Mouse (Mus musculus): ENCODE data around the gene Blcap. TPM values are rescaled to one million over a fixed set of nuclear protein-coding genes. Genes with fewer than 3 reads are reported as not detected.

Blcap gene
- polyA plus RNA-seq, 1 experiment from 2014 or later, result 38.3 TPM

- 63% methylated on average over 5 of the region's 5 CpGs for WGBS
- peaks cover 52% of the 10 kb centered on the region for H3K4me1 ChIP-seq
- no peaks in the 10 kb centered on the region for H3K27me3 ChIP-seq (ENCODE audit: insufficient read depth, poor library complexity, severe bottlenecking)
- H3K4me3 ChIP-seq, result no peak overlapping the region
- peaks cover 48% of the 10 kb centered on the region for H3K36me3 ChIP-seq
- peak overlapping the region; percentile 33; the same call in 1 of the 2 replicates for H3K27ac ChIP-seq
- peaks cover 20% of the 10 kb centered on the region for H3K9me3 ChIP-seq
- no peak for DNase-seq (ENCODE audit: low spot score)
Observed at GRCm38 (mm10) chr2:157556074-157556698, 14.9 kb downstream of the Blcap start.

- Histone ChIP-seq H3K27ac (no peak overlapping the region), H3K36me3 (peaks cover 31% of the 10 kb centered on the region), H3K9me3 (no peaks in the 10 kb centered on the region), H3K4me3 (no peak overlapping the region), H3K4me1 (peaks cover 62% of the 10 kb centered on the region), H3K27me3 (ENCODE audit: insufficient read depth, poor library complexity, severe bottlenecking) (no peaks in the 10 kb centered on the region)
- WGBS, result 79% methylated on average over 10 of the region's 10 CpGs
- DNase-seq (ENCODE audit: low spot score), result no peak
Observed at GRCm38 (mm10) chr2:157552158-157552886, 18.8 kb downstream of the Blcap start.

GRCm38 (mm10) chr2:157550292-157550691, 20.8 kb downstream of the Blcap start:
- Histone ChIP-seq H3K9me3 (no peaks in the 10 kb centered on the region), H3K4me1 (peaks cover 46% of the 10 kb centered on the region), H3K36me3 (peaks cover 23% of the 10 kb centered on the region), H3K4me3 (no peak overlapping the region), H3K27me3 (ENCODE audit: insufficient read depth, poor library complexity, severe bottlenecking) (no peaks in the 10 kb centered on the region), H3K27ac (no peak overlapping the region)
- 81% methylated on average over 4 of the region's 4 CpGs for WGBS
- no peak for DNase-seq (ENCODE audit: low spot score)

- Histone ChIP-seq H3K36me3 (peaks cover 41% of the 10 kb centered on the region), H3K27ac (no peak overlapping the region), H3K4me1 (peaks cover 12% of the 10 kb centered on the region; the same call in 1 of the 2 replicates), H3K9me3 (no peaks in the 10 kb centered on the region), H3K4me3 (no peak overlapping the region), H3K27me3 (ENCODE audit: insufficient read depth, poor library complexity, severe bottlenecking) (no peaks in the 10 kb centered on the region)
- no peak for DNase-seq (ENCODE audit: low spot score)
Observed at GRCm38 (mm10) chr2:157546686-157547085, 24.4 kb downstream of the Blcap start.

- Histone ChIP-seq H3K9me3 (no peaks in the 10 kb centered on the region), H3K36me3 (peaks cover 40% of the 10 kb centered on the region), H3K27me3 (ENCODE audit: insufficient read depth, poor library complexity, severe bottlenecking) (no peaks in the 10 kb centered on the region), H3K4me1 (peaks cover 14% of the 10 kb centered on the region), H3K4me3 (no peak overlapping the region), H3K27ac (no peak overlapping the region)
- DNase-seq (ENCODE audit: low spot score), result no peak
- WGBS, result 83% methylated on average over 9 of the region's 9 CpGs
Observed at GRCm38 (mm10) chr2:157544333-157544888, 26.7 kb downstream of the Blcap start.

- H3K4me3 ChIP-seq, result no peak overlapping the region
- no peaks in the 10 kb centered on the region for H3K27me3 ChIP-seq (ENCODE audit: insufficient read depth, poor library complexity, severe bottlenecking)
- no peak for DNase-seq (ENCODE audit: low spot score)
- H3K4me1 ChIP-seq, result peaks cover 16% of the 10 kb centered on the region
- no peak overlapping the region for H3K27ac ChIP-seq
- H3K9me3 ChIP-seq, result no peaks in the 10 kb centered on the region
- H3K36me3 ChIP-seq, result peaks cover 26% of the 10 kb centered on the region
- 76% methylated on average over 4 of the region's 4 CpGs for whole genome bisulfite sequencing
Observed at GRCm38 (mm10) chr2:157542415-157542814, 28.7 kb downstream of the Blcap start.

- no peak overlapping the region for H3K27ac ChIP-seq
- DNase-seq (ENCODE audit: low spot score), result no peak
- WGBS, result 79% methylated on average over 8 of the region's 8 CpGs
- peaks cover 24% of the 10 kb centered on the region for H3K4me1 ChIP-seq
- no peaks in the 10 kb centered on the region for H3K27me3 ChIP-seq (ENCODE audit: insufficient read depth, poor library complexity, severe bottlenecking)
- H3K36me3 ChIP-seq, result peaks cover 18% of the 10 kb centered on the region; the same call in 1 of the 2 replicates
- H3K9me3 ChIP-seq, result no peaks in the 10 kb centered on the region
- H3K4me3 ChIP-seq, result no peak overlapping the region
Observed at GRCm38 (mm10) chr2:157541631-157542030, 29.4 kb downstream of the Blcap start.

- H3K9me3 ChIP-seq, result no peaks in the 10 kb centered on the region
- H3K4me1 ChIP-seq, result peaks cover 27% of the 10 kb centered on the region
- H3K27ac ChIP-seq, result no peak overlapping the region
- WGBS, result 75% methylated on average over 9 of the region's 9 CpGs
- no peaks in the 10 kb centered on the region for H3K27me3 ChIP-seq (ENCODE audit: insufficient read depth, poor library complexity, severe bottlenecking)
- H3K36me3 ChIP-seq, result peaks cover 18% of the 10 kb centered on the region; the same call in 1 of the 2 replicates
- DNase-seq (ENCODE audit: low spot score), result no peak
- H3K4me3 ChIP-seq, result no peak overlapping the region
Observed at GRCm38 (mm10) chr2:157540953-157541569, 30.0 kb downstream of the Blcap start.

GRCm38 (mm10) chr2:157540073-157540952, 30.8 kb downstream of the Blcap start:
- Histone ChIP-seq H3K4me1 (peaks cover 27% of the 10 kb centered on the region), H3K27ac (no peak overlapping the region), H3K27me3 (ENCODE audit: insufficient read depth, poor library complexity, severe bottlenecking) (no peaks in the 10 kb centered on the region), H3K36me3 (peaks cover 18% of the 10 kb centered on the region; the same call in 1 of the 2 replicates), H3K4me3 (no peak overlapping the region), H3K9me3 (no peaks in the 10 kb centered on the region)
- 79% methylated on average over 24 of the region's 24 CpGs for WGBS
- DNase-seq (ENCODE audit: low spot score), result no peak

- Histone ChIP-seq H3K36me3 (peaks cover under 1% of the 10 kb centered on the region; the same call in 1 of the 2 replicates), H3K27me3 (ENCODE audit: insufficient read depth, poor library complexity, severe bottlenecking) (peaks cover 10% of the 10 kb centered on the region; the same call in 1 of the 2 replicates), H3K4me1 (peaks cover 37% of the 10 kb centered on the region), H3K27ac (no peak overlapping the region), H3K9me3 (no peaks in the 10 kb centered on the region), H3K4me3 (no peak overlapping the region)
- no peak for DNase-seq (ENCODE audit: low spot score)
- WGBS, result 42% methylated on average over 7 of the region's 7 CpGs
Observed at GRCm38 (mm10) chr2:157537118-157537517, 34.0 kb downstream of the Blcap start.

GRCm38 (mm10) chr2:157536476-157537081, 34.5 kb downstream of the Blcap start:
- no peak for DNase-seq (ENCODE audit: low spot score)
- no peak overlapping the region for H3K4me3 ChIP-seq
- no peaks in the 10 kb centered on the region for H3K9me3 ChIP-seq
- no peaks in the 10 kb centered on the region for H3K36me3 ChIP-seq
- no peak overlapping the region for H3K27ac ChIP-seq
- WGBS, result 48% methylated on average over 7 of the region's 7 CpGs
- H3K4me1 ChIP-seq, result peaks cover 37% of the 10 kb centered on the region
- H3K27me3 ChIP-seq (ENCODE audit: insufficient read depth, poor library complexity, severe bottlenecking), result peaks cover 10% of the 10 kb centered on the region; the same call in 1 of the 2 replicates

GRCm38 (mm10) chr2:157534163-157534562, 36.9 kb downstream of the Blcap start:
- Histone ChIP-seq H3K36me3 (no peaks in the 10 kb centered on the region), H3K4me3 (no peak overlapping the region), H3K27ac (no peak overlapping the region), H3K27me3 (ENCODE audit: insufficient read depth, poor library complexity, severe bottlenecking) (peaks cover 14% of the 10 kb centered on the region; the same call in 1 of the 2 replicates), H3K4me1 (peaks cover 33% of the 10 kb centered on the region), H3K9me3 (no peaks in the 10 kb centered on the region)
- DNase-seq (ENCODE audit: low spot score), result no peak
- 67% methylated on average over 4 of the region's 4 CpGs for WGBS
